Mouse (Mus musculus): Measurements from ENCODE around the gene Odaph. TPM values are rescaled to one million over a fixed set of nuclear protein-coding genes. Genes with fewer than 3 reads are reported as not detected.

Odaph gene
- polyA plus RNA-seq, 1 experiment from 2014 or later: not detected

- no peak overlapping the region for H3K27ac ChIP-seq (replicated peaks)
- no peak for ATAC-seq (replicated peaks)
- no peak overlapping the region for H3K9ac ChIP-seq (replicated peaks)
- no peaks in the 10 kb centered on the region for H3K36me3 ChIP-seq
- H3K4me3 ChIP-seq: no peak overlapping the region
- H3K4me2 ChIP-seq (replicated peaks): no peak overlapping the region
- WGBS: 88% methylated on average over 3 of the region's 3 CpGs
- H3K4me1 ChIP-seq: no peaks in the 10 kb centered on the region
- H3K9me3 ChIP-seq: no peaks in the 10 kb centered on the region
- no peaks in the 10 kb centered on the region for H3K27me3 ChIP-seq
Observed at GRCm38 (mm10) chr5:91972046-91972445, 15.2 kb upstream of the Odaph start.

- Histone ChIP-seq H3K27ac (replicated peaks) (no peak overlapping the region), H3K4me3 (no peak overlapping the region), H3K36me3 (no peaks in the 10 kb centered on the region), H3K27me3 (no peaks in the 10 kb centered on the region), H3K9me3 (no peaks in the 10 kb centered on the region), H3K4me2 (replicated peaks) (no peak overlapping the region), H3K4me1 (no peaks in the 10 kb centered on the region), H3K9ac (replicated peaks) (no peak overlapping the region)
- 92% methylated on average over 7 of the region's 7 CpGs for WGBS
- ATAC-seq (replicated peaks): no peak
Observed at GRCm38 (mm10) chr5:91974002-91974401, 13.3 kb upstream of the Odaph start.

GRCm38 (mm10) chr5:91975758-91976157 lies 11.5 kb upstream of the Odaph start:
- Histone ChIP-seq H3K4me3 (no peak overlapping the region), H3K9me3 (no peaks in the 10 kb centered on the region), H3K4me2 (replicated peaks) (no peak overlapping the region), H3K36me3 (no peaks in the 10 kb centered on the region), H3K27me3 (no peaks in the 10 kb centered on the region), H3K27ac (replicated peaks) (no peak overlapping the region), H3K9ac (replicated peaks) (no peak overlapping the region), H3K4me1 (no peaks in the 10 kb centered on the region)
- no peak for ATAC-seq (replicated peaks)
- 93% methylated on average over 9 of the region's 9 CpGs for WGBS

- H3K4me2 ChIP-seq (replicated peaks): no peak overlapping the region
- no peak overlapping the region for H3K27ac ChIP-seq (replicated peaks)
- no peaks in the 10 kb centered on the region for H3K36me3 ChIP-seq
- H3K9ac ChIP-seq (replicated peaks): no peak overlapping the region
- no peaks in the 10 kb centered on the region for H3K4me1 ChIP-seq
- WGBS: 76% methylated on average over 10 of the region's 10 CpGs
- H3K4me3 ChIP-seq: no peak overlapping the region
- no peak for ATAC-seq (replicated peaks)
- H3K9me3 ChIP-seq: no peaks in the 10 kb centered on the region
- H3K27me3 ChIP-seq: no peaks in the 10 kb centered on the region
Observed at GRCm38 (mm10) chr5:91976566-91977396, 10.5 kb upstream of the Odaph start.

- no peak overlapping the region for H3K4me2 ChIP-seq (replicated peaks)
- H3K4me3 ChIP-seq: no peak overlapping the region
- H3K27ac ChIP-seq (replicated peaks): no peak overlapping the region
- H3K27me3 ChIP-seq: no peaks in the 10 kb centered on the region
- H3K9ac ChIP-seq (replicated peaks): no peak overlapping the region
- no peaks in the 10 kb centered on the region for H3K4me1 ChIP-seq
- no peak for ATAC-seq (replicated peaks)
- no peaks in the 10 kb centered on the region for H3K36me3 ChIP-seq
- WGBS: 86% methylated on average over 2 of the region's 2 CpGs
- no peaks in the 10 kb centered on the region for H3K9me3 ChIP-seq
Observed at GRCm38 (mm10) chr5:91977397-91977770, 9.9 kb upstream of the Odaph start.

- H3K9me3 ChIP-seq: no peaks in the 10 kb centered on the region
- no peaks in the 10 kb centered on the region for H3K36me3 ChIP-seq
- H3K4me1 ChIP-seq: no peaks in the 10 kb centered on the region
- WGBS: 95% methylated on average over 11 of the region's 11 CpGs
- ATAC-seq (replicated peaks): no peak
- no peak overlapping the region for H3K27ac ChIP-seq (replicated peaks)
- H3K4me2 ChIP-seq (replicated peaks): no peak overlapping the region
- H3K4me3 ChIP-seq: no peak overlapping the region
- H3K9ac ChIP-seq (replicated peaks): no peak overlapping the region
- no peaks in the 10 kb centered on the region for H3K27me3 ChIP-seq
Observed at GRCm38 (mm10) chr5:91981176-91981840, 6.0 kb upstream of the Odaph start.

GRCm38 (mm10) chr5:91983490-91983889 lies 3.8 kb upstream of the Odaph start:
- Histone ChIP-seq H3K4me3 (no peak overlapping the region), H3K27me3 (no peaks in the 10 kb centered on the region), H3K9ac (replicated peaks) (no peak overlapping the region), H3K4me1 (no peaks in the 10 kb centered on the region), H3K27ac (replicated peaks) (no peak overlapping the region), H3K4me2 (replicated peaks) (no peak overlapping the region), H3K36me3 (no peaks in the 10 kb centered on the region), H3K9me3 (no peaks in the 10 kb centered on the region)
- 63% methylated on average over 2 of the region's 2 CpGs for WGBS
- ATAC-seq (replicated peaks): no peak

GRCm38 (mm10) chr5:91985721-91986120 lies 1.6 kb upstream of the Odaph start:
- Histone ChIP-seq H3K27me3 (no peaks in the 10 kb centered on the region), H3K27ac (replicated peaks) (no peak overlapping the region), H3K4me2 (replicated peaks) (no peak overlapping the region), H3K9ac (replicated peaks) (no peak overlapping the region), H3K9me3 (no peaks in the 10 kb centered on the region), H3K4me3 (no peak overlapping the region), H3K36me3 (no peaks in the 10 kb centered on the region), H3K4me1 (no peaks in the 10 kb centered on the region)
- ATAC-seq (replicated peaks): no peak
- WGBS: 32% methylated on average over 2 of the region's 2 CpGs

- ATAC-seq (replicated peaks): no peak
- 94% methylated on average over 2 of the region's 2 CpGs for WGBS
- H3K4me2 ChIP-seq (replicated peaks): no peak overlapping the region
Observed at GRCm38 (mm10) chr5:91987799-91988198, 524 bp downstream of the Odaph start.

GRCm38 (mm10) chr5:91989261-91989660 lies 2.0 kb downstream of the Odaph start:
- Histone ChIP-seq H3K27ac (replicated peaks) (no peak overlapping the region), H3K9me3 (no peaks in the 10 kb centered on the region), H3K4me3 (no peak overlapping the region), H3K4me2 (replicated peaks) (no peak overlapping the region), H3K9ac (replicated peaks) (no peak overlapping the region), H3K4me1 (no peaks in the 10 kb centered on the region), H3K27me3 (no peaks in the 10 kb centered on the region), H3K36me3 (no peaks in the 10 kb centered on the region)
- 80% methylated on average over 9 of the region's 9 CpGs for WGBS
- no peak for ATAC-seq (replicated peaks)

More at GRCm38 (mm10) chr5:91987799-91988198, 524 bp downstream of the Odaph start:
- Histone ChIP-seq H3K9me3 (no peaks in the 10 kb centered on the region), H3K4me1 (no peaks in the 10 kb centered on the region), H3K4me3 (no peak overlapping the region), H3K27me3 (no peaks in the 10 kb centered on the region), H3K36me3 (no peaks in the 10 kb centered on the region), H3K27ac (replicated peaks) (no peak overlapping the region), H3K9ac (replicated peaks) (no peak overlapping the region)

GRCm38 (mm10) chr5:91991191-91991937 lies 4.1 kb downstream of the Odaph start:
- Histone ChIP-seq H3K36me3 (no peaks in the 10 kb centered on the region), H3K9me3 (no peaks in the 10 kb centered on the region), H3K9ac (replicated peaks) (no peak overlapping the region), H3K4me1 (no peaks in the 10 kb centered on the region), H3K27me3 (no peaks in the 10 kb centered on the region), H3K27ac (replicated peaks) (no peak overlapping the region), H3K4me2 (replicated peaks) (no peak overlapping the region), H3K4me3 (no peak overlapping the region)
- 87% methylated on average over 6 of the region's 6 CpGs for WGBS
- ATAC-seq (replicated peaks): no peak

- Histone ChIP-seq H3K27me3 (no peaks in the 10 kb centered on the region), H3K4me3 (no peak overlapping the region), H3K36me3 (no peaks in the 10 kb centered on the region), H3K9me3 (no peaks in the 10 kb centered on the region), H3K27ac (replicated peaks) (no peak overlapping the region), H3K9ac (replicated peaks) (no peak overlapping the region), H3K4me2 (replicated peaks) (no peak overlapping the region), H3K4me1 (no peaks in the 10 kb centered on the region)
- 96% methylated on average over 2 of the region's 2 CpGs for WGBS
- ATAC-seq (replicated peaks): no peak
Observed at GRCm38 (mm10) chr5:91993061-91993460, 5.8 kb downstream of the Odaph start.

Data from forebrain, embryonic 15.5 days (tissue).